Mouse (Mus musculus) WW6 (cell line): ENCODE data around the gene Phldb2.

ENCODE experiments used
- DNase-seq: peaks from one replicate; pipeline ENCODE4 v3.0.0-alpha.2; 2013; ENCODE audit warnings: low read depth, low spot score

Phldb2 gene

DNA sequence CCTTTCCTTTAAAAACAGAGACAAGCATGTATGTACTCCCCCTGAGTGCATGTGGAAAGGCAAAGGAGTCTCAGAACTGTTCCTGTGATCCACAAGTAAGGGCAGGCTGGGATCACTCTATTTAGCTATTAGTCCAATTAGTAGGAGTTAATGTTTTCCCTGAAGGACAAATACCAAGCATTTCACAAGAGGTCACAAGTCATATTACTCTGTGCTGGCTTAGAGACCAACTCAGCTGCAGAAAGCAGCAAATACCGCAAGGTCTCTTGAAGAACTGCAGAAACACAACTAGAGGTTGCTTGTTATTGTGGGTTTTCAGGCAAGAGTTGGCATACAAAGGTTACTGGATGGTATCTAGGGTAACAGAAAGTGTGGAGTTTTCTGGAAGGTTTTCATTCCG, 59.6 kb downstream of the Phldb2 start:
- DNase-seq, result no peak

DNA sequence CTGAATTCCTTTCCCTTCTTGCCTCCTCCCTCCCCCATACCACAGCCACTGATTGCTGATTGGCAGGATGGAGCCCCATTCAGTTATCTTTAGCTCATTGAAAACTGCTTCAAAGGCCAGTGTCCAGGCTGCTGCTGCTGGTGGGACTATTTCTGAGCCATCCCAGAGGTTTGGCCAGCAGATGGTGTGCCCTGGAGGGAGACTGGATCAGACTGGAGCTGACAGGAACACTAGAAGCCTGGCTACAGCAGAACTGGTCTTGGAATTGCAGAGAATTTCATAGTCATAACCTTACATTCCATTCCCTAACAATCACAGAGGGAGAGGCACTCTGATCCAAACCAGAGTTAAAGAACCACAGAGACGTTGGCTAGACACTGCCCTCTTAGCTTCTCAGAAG, 60.5 kb downstream of the Phldb2 start:
- no peak for DNase-seq

- DNase-seq, result no peak
Measured at GRCm38 (mm10) chr16:45890471-45891200, 62.8 kb downstream of the Phldb2 start.

DNA sequence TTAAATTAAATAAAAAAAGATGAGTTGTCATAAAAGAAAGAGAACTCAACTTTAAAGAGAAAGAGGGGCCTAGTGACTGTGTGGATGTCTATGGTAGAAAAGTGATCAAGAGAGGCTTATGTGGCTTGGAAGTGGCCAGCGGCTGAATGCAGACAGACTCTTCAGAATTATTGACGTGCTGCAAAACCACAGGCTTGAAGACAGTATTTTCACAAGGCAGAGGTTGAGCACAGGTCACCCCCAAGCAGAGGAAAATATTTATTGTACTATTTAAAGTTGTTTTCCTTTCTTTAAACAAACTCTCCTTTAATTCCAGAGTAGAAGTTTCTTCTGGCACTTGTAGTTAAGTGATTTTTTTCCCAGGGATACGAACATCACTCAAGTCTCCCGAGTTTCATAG, 63.8 kb downstream of the Phldb2 start:
- no peak for DNase-seq

- DNase-seq, result no peak
Measured at GRCm38 (mm10) chr16:45886599-45886998, 66.8 kb downstream of the Phldb2 start.

- DNase-seq, result no peak
Measured at GRCm38 (mm10) chr16:45884194-45884593, 69.2 kb downstream of the Phldb2 start.

DNA sequence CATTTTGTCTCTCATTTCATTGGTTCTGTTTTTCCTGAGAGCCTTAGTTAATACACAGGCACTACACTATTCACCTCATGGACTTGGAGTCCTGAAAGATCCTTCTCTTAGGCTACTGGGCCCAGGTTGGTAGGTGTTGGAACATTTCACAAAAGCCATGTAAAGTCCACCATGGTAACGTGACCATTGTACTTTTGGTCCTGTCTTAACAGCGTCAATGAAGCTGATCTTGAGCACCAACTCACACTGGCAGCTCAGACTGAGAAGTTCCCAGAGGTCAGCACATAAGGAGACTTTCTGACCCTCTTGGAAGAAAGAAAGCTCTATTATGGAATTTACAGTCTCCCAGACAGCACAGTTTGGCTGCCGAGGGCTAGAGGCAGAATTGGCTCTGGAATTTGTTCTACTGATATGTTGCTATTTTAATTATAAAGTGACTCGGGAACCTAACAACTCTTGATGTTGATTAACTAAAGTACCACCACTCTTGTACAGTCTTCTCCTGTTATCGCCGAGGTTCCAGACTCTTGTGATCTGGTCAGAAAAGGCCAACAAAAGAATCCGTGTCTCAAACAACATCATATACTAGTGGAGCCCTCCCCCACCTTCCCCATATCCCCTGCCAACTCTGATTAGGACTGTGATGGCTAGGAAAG, 72.1 kb downstream of the Phldb2 start:
- DNase-seq, result no peak

DNA sequence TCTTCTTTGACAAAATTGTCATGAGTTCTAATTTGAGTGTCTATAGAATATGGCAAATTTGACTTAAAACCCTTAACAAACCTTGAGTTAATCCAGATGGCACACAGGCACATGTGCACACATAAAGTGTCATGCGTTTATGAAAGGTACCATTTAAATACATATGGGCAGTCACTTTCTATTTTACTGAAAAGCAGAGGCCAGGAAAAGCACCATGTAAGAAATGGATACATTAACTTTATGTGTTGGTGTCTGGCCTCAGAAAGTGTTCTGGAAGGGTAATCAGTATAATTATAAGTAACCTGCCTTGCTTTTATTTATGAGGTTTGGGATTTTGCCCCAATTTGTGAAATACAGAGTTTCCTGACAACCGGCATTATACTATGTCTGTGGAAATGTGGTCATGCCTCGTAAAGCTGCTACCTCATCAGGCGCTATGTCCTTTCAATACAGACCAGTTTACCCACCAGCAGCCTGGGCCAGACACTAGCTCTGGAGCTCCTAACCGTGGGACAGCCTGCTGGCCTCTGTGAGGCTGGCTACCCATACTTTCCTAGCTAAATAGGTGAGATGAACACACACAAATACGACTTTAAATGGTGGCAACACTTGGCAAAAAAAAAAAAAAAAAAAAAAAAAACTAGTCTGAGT, 73.2 kb downstream of the Phldb2 start:
- DNase-seq, result no peak

GRCm38 (mm10) chr16:45877739-45878138, 75.7 kb downstream of the Phldb2 start:
- DNase-seq, result no peak

DNA sequence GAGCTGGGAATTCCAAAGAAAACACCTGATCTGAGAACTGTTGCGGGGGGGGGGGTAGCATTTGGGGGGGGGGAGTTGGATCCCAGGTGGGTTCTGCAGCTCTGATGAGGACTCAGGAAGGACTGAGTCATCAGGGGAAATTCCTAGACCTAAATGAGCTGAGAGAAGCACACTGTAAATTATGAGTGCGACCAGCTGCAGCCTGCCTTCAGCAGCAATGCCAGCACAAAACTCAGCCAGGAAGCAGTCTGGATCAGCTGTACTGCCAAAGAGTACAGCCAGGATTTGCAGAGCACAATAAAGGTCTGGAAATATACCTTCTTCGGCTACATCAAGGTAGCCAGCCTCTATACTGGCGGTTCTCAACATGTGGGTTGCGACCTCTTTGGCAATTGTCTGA, 76.2 kb downstream of the Phldb2 start:
- no peak for DNase-seq

GRCm38 (mm10) chr16:45873397-45873796, 80.0 kb downstream of the Phldb2 start:
- no peak for DNase-seq

DNA sequence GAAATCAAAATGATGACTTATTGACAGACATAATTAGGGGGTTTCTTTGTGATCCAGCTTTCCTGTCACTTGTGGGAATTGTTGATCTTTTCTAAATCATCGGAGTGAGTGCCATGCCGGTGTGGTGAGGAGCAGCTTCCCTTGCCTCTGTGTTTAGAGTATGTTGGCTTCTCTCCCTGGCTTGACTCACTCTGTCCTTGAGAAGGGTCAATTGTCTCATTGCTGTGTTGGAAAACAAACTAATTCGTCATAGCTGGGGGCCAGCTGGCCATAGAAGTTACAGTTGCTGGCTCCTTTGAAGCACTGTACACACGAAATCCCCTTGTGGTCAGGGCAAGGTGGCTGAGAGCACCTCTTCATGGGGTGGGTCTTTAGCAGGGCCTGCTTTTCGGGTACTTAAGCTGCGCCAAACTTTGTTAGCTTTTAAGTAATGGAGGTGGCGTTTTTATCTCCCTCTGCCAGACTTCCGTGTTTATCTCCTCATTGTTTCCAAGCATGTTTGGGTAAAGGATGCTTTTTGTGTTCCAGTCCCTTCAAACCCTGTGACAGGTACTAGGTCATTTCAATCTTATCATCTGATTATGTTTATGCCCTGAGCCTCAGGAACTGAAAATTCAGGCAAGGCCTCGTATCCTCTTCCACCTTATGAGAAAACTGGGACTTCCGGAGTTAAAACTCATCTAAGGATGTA, 82.0 kb downstream of the Phldb2 start:
- no peak for DNase-seq

- DNase-seq, result no peak
Measured at GRCm38 (mm10) chr16:45870651-45871050, 82.7 kb downstream of the Phldb2 start.

- DNase-seq, result no peak
Measured at GRCm38 (mm10) chr16:45869044-45869443, 84.4 kb downstream of the Phldb2 start.

- no peak for DNase-seq
Measured at GRCm38 (mm10) chr16:45857277-45857863, 96.0 kb downstream of the Phldb2 start.

- no peak for DNase-seq
Measured at GRCm38 (mm10) chr16:45854499-45854898, 98.9 kb downstream of the Phldb2 start.

GRCm38 (mm10) chr16:45849045-45849444, 104.4 kb downstream of the Phldb2 start:
- DNase-seq, result no peak

GRCm38 (mm10) chr16:45844875-45845274, 108.5 kb downstream of the Phldb2 start:
- DNase-seq, result no peak

- peak; percentile 45 for DNase-seq
Measured at GRCm38 (mm10) chr16:45844049-45844780, 109.2 kb downstream of the Phldb2 start.

GRCm38 (mm10) chr16:45843351-45843891, 110.0 kb downstream of the Phldb2 start:
- peak; percentile 7 for DNase-seq

DNA sequence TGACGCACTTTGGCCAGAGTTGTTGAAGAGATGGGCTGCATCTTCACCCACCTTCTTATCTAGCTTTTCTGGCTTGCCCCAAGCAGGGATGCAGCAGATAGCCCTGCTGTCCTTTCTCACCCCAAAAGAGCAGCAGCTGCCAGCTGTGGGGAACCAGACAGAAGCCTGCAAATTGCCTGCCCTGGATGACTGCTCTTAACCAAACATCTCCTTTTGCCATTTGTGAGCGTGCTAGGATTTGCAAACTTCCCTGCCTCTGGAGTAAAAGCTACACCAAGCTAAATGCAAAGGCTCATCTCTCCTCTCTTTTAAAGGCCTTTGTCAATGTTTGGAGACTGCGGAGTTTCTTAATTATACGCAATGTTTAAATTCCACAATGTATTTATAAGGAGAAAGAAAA, 111.0 kb downstream of the Phldb2 start:
- no peak for DNase-seq
